Mouse (Mus musculus) neural tube, embryonic 11.5 days (tissue): ENCODE results near the gene Ing5. TPM values are rescaled to one million over a fixed set of nuclear protein-coding genes. Genes with fewer than 3 reads are reported as not detected.
"Not testable (repeated sequence)": the region's sequence is repeated elsewhere in the genome, so short reads cannot be mapped to it uniquely, and the experiment has no call there.

Source experiments
- ATAC-seq: fragments of 200-750 bp; cut with Nextera tagmentation; 2 replicates; pipeline ENCODE4 v1.8.0; 2017; ENCODE audit warnings: moderate number of reproducible peaks, mild to moderate bottlenecking, moderate TSS enrichment, moderate library complexity; ENCODE audit not compliant: insufficient read depth, low FRiP score, low TSS enrichment
- DNase-seq: peaks from one replicate; pipeline ENCODE4 v3.0.0-alpha.2; 2015; ENCODE audit warnings: low spot score
- H3K27ac ChIP-seq: fragments of 300-500 bp; sonication (generic); 2 replicates; pipeline ENCODE4 v1.5.1; 2014; ENCODE audit warnings: low read depth, mild to moderate bottlenecking, low read length
- H3K27me3 ChIP-seq: fragments of 300-500 bp; sonication (generic); 2 replicates; pipeline ENCODE4 v1.6.1; 2014; ENCODE audit warnings: mild to moderate bottlenecking, low read length, mixed read lengths; ENCODE audit not compliant: control insufficient read depth, insufficient read depth
- H3K36me3 ChIP-seq: fragments of 300-500 bp; sonication (generic); 2 replicates; pipeline ENCODE4 v1.6.1; 2014; ENCODE audit warnings: mild to moderate bottlenecking, low read length, moderate library complexity, mixed read lengths; ENCODE audit not compliant: control insufficient read depth, insufficient read depth
- H3K4me1 ChIP-seq: fragments of 300-500 bp; sonication (generic); 2 replicates; pipeline ENCODE4 v1.6.1; 2014; ENCODE audit warnings: low read length, mixed read lengths; ENCODE audit not compliant: control insufficient read depth, insufficient read depth
- H3K4me2 ChIP-seq: fragments of 300-500 bp; sonication (generic); 2 replicates; pipeline ENCODE4 v1.6.1; 2014; ENCODE audit warnings: low read depth, mild to moderate bottlenecking, moderate library complexity
- H3K4me3 ChIP-seq: fragments of 300-500 bp; sonication (generic); 2 replicates; pipeline ENCODE4 v1.5.1; 2014; ENCODE audit warnings: low read depth, low read length
- H3K9ac ChIP-seq: fragments of 300-500 bp; sonication (generic); 2 replicates; pipeline ENCODE4 v1.6.1; 2014; ENCODE audit warnings: mild to moderate bottlenecking, low read length
- H3K9me3 ChIP-seq: fragments of 300-500 bp; sonication (generic); 2 replicates; pipeline ENCODE4 v1.6.1; 2016; ENCODE audit warnings: low read length; ENCODE audit not compliant: control insufficient read depth
- WGBS: fragments of 180-500 bp; shearing (Covaris S2); extraction: QIAGEN DNeasy Blood & Tissue Kit; methylation state at CpG from one replicate; pipeline ENCODE4 v1.1.7; 2014; 5-methylcytosine and 5-hydroxymethylcytosine counted together
- polyA plus RNA-seq: library from polyadenylated mRNA; unstranded; fragments of >200 nt; fragmentation: Nextera tagmentation; extraction: Ambion mirVana; gene quantifications from 2 replicates; pipeline ENCODE4 v1.2.1, GENCODE M21; 2014

Ing5 gene
- polyA plus RNA-seq, 1 experiment from 2014 or later, result 17.1 TPM

DNA sequence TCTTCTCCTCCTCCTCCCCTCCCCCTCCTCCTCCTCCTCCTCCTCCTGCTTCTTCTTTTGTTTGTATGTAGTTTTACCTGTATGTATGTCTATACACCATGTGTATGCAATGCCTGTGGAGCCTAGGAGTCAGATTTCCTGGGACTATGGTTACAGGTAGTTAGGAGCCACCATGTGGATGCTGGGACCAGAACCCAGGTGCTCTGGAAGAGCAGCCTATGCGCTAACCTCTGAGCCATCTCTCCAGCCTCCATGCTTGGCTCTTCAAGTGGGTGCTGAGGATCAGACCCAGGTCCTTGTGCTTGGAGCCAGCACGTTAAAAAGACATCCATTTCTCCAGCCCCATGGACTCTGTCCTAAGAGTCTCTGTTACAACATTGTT lies 32.8 kb downstream of the Ing5 start:
- WGBS, result 91% methylated on average over 2 of the region's 2 CpGs
- H3K27me3 ChIP-seq, result no peaks in the 10 kb centered on the region
- no peak overlapping the region for H3K4me2 ChIP-seq
- ATAC-seq (no peak), DNase-seq (no peak)
- no peaks in the 10 kb centered on the region for H3K4me1 ChIP-seq
- no peak overlapping the region for H3K4me3 ChIP-seq
- H3K9ac ChIP-seq, result no peak overlapping the region
- no peaks in the 10 kb centered on the region for H3K9me3 ChIP-seq
- H3K27ac ChIP-seq, result no peak overlapping the region
- H3K36me3 ChIP-seq, result no peaks in the 10 kb centered on the region

DNA sequence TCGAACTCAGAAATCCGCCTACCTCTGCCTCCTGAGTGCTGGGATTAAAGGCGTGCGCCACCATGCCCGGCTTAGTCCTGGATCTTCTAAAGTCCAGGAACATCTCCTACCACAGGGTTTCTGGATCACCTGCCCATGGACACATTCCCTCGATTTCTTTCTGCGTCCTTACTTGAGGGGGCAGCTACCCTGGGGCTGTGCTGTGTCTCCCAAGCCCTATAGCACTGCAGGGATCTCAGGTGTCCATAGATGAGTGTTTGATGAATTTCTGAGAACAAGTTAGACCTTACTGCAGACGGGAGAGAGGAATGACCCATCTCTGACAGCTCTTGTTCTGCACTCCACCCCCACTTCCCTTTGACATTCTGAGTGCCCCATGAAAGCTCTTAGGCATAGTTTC lies 33.6 kb downstream of the Ing5 start:
- 91% methylated on average over 7 of the region's 8 CpGs for WGBS
- H3K36me3 ChIP-seq, result no peaks in the 10 kb centered on the region
- no peaks in the 10 kb centered on the region for H3K9me3 ChIP-seq
- H3K27me3 ChIP-seq, result no peaks in the 10 kb centered on the region
- H3K4me1 ChIP-seq, result no peaks in the 10 kb centered on the region
- ATAC-seq (no peak), DNase-seq (no peak)
- H3K27ac ChIP-seq, result no peak overlapping the region
- no peak overlapping the region for H3K4me2 ChIP-seq
- H3K4me3 ChIP-seq, result no peak overlapping the region
- no peak overlapping the region for H3K9ac ChIP-seq

DNA sequence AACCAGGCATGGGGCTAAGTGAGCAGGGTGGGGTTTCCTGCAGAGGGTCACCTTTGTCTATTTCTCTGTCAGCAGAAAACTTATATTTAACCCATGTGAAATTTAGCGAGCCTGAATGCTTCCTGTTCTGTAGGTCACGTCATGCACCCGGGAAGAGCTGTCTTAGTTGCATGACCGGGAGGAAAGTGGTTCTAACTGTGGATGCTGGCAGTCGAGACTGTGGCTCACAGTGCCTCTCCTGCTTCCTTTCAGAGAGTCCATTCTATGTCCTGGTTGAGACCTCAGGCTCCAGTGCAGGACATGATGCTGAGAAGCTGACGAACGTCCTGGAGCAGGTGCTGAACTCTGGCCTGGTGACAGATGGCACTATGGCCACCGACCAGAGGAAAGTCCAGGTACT lies 34.8 kb downstream of the Ing5 start:
- H3K4me1 ChIP-seq, H3K36me3 ChIP-seq, DNase-seq, H3K4me3 ChIP-seq, H3K27me3 ChIP-seq, H3K9ac ChIP-seq, H3K4me2 ChIP-seq, H3K27ac ChIP-seq, H3K9me3 ChIP-seq, ATAC-seq: not testable (repeated sequence)
- 91% methylated on average over 6 of the region's 8 CpGs for WGBS

DNA sequence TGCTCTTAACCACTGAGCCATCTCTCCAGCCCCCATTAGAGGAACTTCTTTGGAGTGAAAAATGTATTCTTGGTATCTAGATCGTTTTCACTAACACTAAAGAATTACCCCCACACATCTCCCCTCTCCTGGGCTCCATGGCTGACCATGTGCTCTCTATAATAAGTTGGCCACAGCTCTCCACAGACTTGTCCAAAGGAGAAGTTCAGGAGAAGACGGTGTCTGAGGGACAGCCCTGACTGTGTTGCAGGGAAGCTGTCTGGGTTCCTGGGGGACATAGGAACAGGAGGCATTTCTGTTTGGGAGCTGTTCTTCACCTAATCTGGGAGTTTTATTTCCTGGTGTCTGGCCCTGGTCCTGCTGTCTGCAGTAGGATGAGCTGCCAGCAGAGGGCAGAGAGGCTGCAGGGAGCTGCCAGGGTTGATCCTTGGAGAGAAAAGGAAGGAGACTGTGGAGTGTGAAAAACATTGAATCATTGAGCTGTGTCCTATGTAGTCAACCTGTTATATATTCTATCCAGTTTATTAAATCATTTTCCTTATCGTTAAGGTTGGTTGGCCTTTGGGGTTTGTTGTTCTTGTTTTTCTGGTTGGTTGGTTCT lies 42.1 kb downstream of the Ing5 start:
- not testable (repeated sequence) for H3K9ac ChIP-seq, ATAC-seq, H3K4me1 ChIP-seq, H3K4me3 ChIP-seq, H3K27ac ChIP-seq, DNase-seq, H3K9me3 ChIP-seq, H3K4me2 ChIP-seq, H3K36me3 ChIP-seq, H3K27me3 ChIP-seq
- WGBS, result 89% methylated on average over 1 of the region's 3 CpGs

DNA sequence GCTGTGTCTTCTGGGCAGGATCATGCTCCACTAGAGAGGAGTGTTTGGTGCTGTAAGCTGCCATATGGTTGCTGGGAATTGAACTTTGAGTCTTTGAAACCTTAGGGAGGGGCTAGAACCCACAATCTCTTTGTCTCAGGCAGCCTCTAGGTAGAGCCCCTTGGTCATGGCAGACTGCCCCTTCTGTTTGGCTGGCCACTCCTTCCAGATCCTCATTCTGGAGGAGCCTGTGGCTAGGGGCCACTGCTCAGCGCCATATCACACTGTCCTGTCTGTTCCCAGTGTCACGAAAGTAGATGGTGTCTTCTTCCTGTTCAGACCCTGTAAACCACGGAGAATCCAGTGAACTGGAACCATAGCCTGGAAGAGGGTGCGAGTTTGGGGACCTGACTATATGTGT lies 52.0 kb downstream of the Ing5 start:
- not testable (repeated sequence) for H3K9me3 ChIP-seq, H3K27me3 ChIP-seq, DNase-seq, H3K27ac ChIP-seq, H3K9ac ChIP-seq, H3K4me2 ChIP-seq, ATAC-seq, H3K4me1 ChIP-seq, H3K36me3 ChIP-seq, H3K4me3 ChIP-seq
- WGBS, result 85% methylated on average over 4 of the region's 4 CpGs

DNA sequence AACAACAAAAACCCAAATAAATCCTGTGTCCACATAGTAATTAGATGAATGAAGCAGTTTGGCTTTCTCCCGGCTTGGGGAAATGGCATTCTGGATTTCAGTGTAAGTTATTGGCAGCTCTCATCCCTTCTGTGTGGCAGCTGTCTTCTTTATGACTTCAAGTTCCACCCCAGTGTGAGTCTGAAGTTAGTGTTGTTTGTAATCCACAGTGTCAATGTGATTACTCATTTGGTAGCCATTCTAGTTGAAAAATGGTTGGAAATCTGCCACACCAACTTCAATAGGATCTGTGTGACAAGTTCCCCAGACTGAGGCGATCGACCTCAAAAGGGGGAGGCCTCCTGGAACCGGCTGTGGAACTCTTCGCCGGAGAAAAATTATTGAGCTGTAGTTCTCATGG lies 53.6 kb downstream of the Ing5 start:
- Histone ChIP-seq H3K27ac (no peak overlapping the region), H3K9me3 (no peaks in the 10 kb centered on the region), H3K9ac (no peak overlapping the region), H3K4me1 (no peaks in the 10 kb centered on the region), H3K4me2 (no peak overlapping the region), H3K27me3 (no peaks in the 10 kb centered on the region), H3K36me3 (no peaks in the 10 kb centered on the region), H3K4me3 (no peak overlapping the region)
- WGBS, result 80% methylated on average over 6 of the region's 6 CpGs
- DNase-seq, result no peak
- no peak for ATAC-seq

DNA sequence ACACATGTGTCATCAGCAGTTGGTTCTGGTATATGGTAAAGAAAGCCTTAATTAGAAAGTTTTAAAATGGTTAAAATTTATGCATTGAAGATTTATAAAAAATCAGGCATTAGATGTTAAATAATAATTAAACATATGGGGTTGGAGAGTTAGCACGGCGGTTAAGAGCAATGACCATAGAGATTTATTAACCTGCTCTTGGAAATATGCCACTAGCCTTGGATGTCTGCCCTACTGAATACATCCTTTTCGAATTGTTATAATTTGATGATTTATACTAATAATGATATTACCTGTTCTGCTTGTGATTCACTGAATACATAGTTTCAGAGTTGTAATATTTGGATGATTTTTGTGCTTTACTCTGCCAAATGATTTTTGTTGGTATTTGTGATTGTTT lies 54.2 kb downstream of the Ing5 start:
- Histone ChIP-seq H3K9ac (no peak overlapping the region), H3K9me3 (no peaks in the 10 kb centered on the region), H3K4me1 (no peaks in the 10 kb centered on the region), H3K4me2 (no peak overlapping the region), H3K27me3 (no peaks in the 10 kb centered on the region), H3K27ac (no peak overlapping the region), H3K36me3 (no peaks in the 10 kb centered on the region), H3K4me3 (no peak overlapping the region)
- WGBS, result 88% methylated on average over 3 of the region's 3 CpGs
- ATAC-seq (no peak), DNase-seq (no peak)

DNA sequence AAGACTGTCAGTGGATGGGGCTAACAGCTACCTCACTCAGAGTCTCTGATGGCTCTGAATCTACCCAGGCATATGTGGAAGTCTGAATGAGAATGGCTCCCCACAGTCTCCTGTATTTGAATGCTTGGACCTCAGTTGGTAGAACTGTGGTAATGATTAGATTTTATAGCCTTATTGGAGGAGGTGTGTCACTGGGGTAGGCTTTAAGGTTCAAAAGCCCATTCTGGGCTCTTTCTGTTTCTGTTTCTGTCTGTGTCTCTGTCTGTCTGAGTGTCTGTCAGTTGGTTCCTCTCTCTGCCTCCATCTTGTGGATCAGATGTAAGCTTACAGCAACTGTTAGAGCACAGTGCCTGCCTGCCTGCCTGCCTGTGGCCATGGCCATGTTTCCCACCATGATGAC lies 55.9 kb downstream of the Ing5 start:
- DNase-seq, result no peak
- no peak overlapping the region for H3K4me2 ChIP-seq
- no peaks in the 10 kb centered on the region for H3K4me1 ChIP-seq
- H3K27me3 ChIP-seq, result no peaks in the 10 kb centered on the region
- no peaks in the 10 kb centered on the region for H3K9me3 ChIP-seq
- H3K27ac ChIP-seq, result no peak overlapping the region
- no peaks in the 10 kb centered on the region for H3K36me3 ChIP-seq
- H3K4me3 ChIP-seq, result no peak overlapping the region
- no peak for ATAC-seq
- no peak overlapping the region for H3K9ac ChIP-seq

DNA sequence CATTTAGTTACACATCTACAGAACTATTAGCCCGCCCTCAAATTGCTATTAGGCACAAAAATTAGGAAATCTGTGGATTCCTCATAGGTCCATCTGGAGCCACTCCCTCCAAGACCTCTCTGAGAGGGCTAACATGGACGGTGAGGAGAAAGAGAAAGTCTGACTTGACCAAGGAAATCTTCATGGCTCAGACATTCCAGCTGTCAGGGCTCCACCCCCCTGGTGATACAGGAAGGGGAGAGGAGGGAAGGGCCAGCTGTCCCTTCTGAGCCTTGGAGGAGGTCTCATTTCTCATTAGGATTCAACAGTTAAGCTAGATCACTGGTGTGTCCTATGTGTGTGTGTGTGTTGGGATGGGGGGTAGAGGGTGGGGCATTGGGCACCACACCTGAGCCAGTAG lies 57.3 kb downstream of the Ing5 start, which contains the start of gene Gal3st2:
Gene Gal3st2, plus strand, starts transcription at position 259 of the 400 bp plus-strand sequence.
- DNase-seq, ATAC-seq, H3K36me3 ChIP-seq, H3K27ac ChIP-seq, H3K4me2 ChIP-seq, H3K9ac ChIP-seq, H3K4me1 ChIP-seq, H3K27me3 ChIP-seq, H3K4me3 ChIP-seq, H3K9me3 ChIP-seq: not testable (repeated sequence)
- WGBS, result 82% methylated on average over 2 of the region's 2 CpGs
